In the genomic region with DNA sequence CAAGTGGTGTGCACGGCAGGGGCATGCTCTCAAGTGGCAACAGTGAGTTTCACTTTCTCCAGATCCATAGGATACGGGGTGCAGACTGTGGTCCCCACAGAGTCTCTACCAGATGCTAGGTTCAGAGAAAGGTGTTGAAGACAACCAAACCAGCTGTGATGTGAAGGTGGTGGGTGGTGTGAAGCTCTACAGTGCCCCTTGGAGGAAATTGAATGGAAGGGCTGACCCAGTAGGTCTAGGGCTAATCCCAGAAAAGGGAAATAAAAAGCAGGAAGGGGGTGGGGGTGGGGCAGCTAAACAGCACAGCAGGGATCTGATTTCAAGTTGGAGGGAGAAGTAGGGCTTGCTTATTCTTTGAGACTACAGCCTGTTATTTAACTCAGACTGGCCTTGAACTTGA, we compare ENCODE assay signal across 17 mouse cellular contexts. TPM values are rescaled to one million over a fixed set of nuclear protein-coding genes. Genes with fewer than 3 reads are reported as not detected.
DNase-seq lines count a peak whose midpoint lies in the region; ATAC-seq and TF ChIP-seq lines count a peak whose summit lies in the region.
"Had no signal": no experiment of that assay in that cellular context is flagged by ENCODE, and none has a peak within 500 bp of the region (broad histone marks: within the 10 kb centered on the region; RNA-seq: fewer than 3 reads in every experiment).

No protein-coding gene starts in this region.

- H3K4me2 ChIP-seq in heart, embryonic 12.5 days, result no peak overlapping the region
- no peak overlapping the region for H3K4me2 ChIP-seq in liver, embryonic 14.5 days (ENCODE audit: low read depth)
- no peak overlapping the region for H3K4me2 ChIP-seq in liver, embryonic 11.5 days
- H3K4me2 ChIP-seq: hindbrain, embryonic 15.5 days; lung, embryonic 15.5 days; neural tube, embryonic 15.5 days; stomach, embryonic 15.5 days had no signal

- no peaks in the 10 kb centered on the region for H3K27me3 ChIP-seq in heart, embryonic 12.5 days (replicated peaks)
- no peaks in the 10 kb centered on the region for H3K27me3 ChIP-seq in liver, embryonic 14.5 days (ENCODE audit: control insufficient read depth, insufficient read depth, low read length)
- H3K27me3 ChIP-seq in liver, embryonic 11.5 days (replicated peaks; ENCODE audit: control insufficient read depth, insufficient read depth, low read length), result no peaks in the 10 kb centered on the region
- H3K27me3 ChIP-seq: hindbrain, embryonic 15.5 days; lung, embryonic 15.5 days; neural tube, embryonic 15.5 days; stomach, embryonic 15.5 days had no signal

- no peaks in the 10 kb centered on the region for H3K4me1 ChIP-seq in heart, embryonic 12.5 days (replicated peaks)
- no peaks in the 10 kb centered on the region for H3K4me1 ChIP-seq in liver, embryonic 14.5 days (replicated peaks; ENCODE audit: control insufficient read depth in 2 of 2, insufficient read depth in 2 of 2, low read length in 1 of 2)
- no peaks in the 10 kb centered on the region for H3K4me1 ChIP-seq in liver, embryonic 11.5 days (replicated peaks; ENCODE audit: control insufficient read depth, insufficient read depth, low read length)
- H3K4me1 ChIP-seq: hindbrain, embryonic 15.5 days; lung, embryonic 15.5 days; neural tube, embryonic 15.5 days; stomach, embryonic 15.5 days had no signal

- H3K27ac ChIP-seq in heart, embryonic 12.5 days (ENCODE audit: poor library complexity, severe bottlenecking), result no peak overlapping the region
- H3K27ac ChIP-seq in liver, embryonic 14.5 days, result no peak overlapping the region
- no peak overlapping the region for H3K27ac ChIP-seq in liver, embryonic 11.5 days (ENCODE audit: low read depth, low read length)
- H3K27ac ChIP-seq in macrophage, result peak overlapping the region; percentile 36
- H3K27ac ChIP-seq: hindbrain, embryonic 15.5 days; lung, embryonic 15.5 days; neural tube, embryonic 15.5 days; stomach, embryonic 15.5 days had no signal

- DNase-seq in heart, adult 11 months, result peak; percentile 94
- DNase-seq in liver, embryonic 14.5 days (ENCODE audit: low read depth in 3 of 3, low spot score in 3 of 3), result no peak
- no peak for DNase-seq in liver, embryonic 11.5 days (ENCODE audit: low spot score)
- peak; percentile 31 for DNase-seq in T-cell, adult 2 months (ENCODE audit: low spot score)
- no peak for DNase-seq in testis, postnatal 10 days (ENCODE audit: low spot score)
- DNase-seq in adrenal gland, postnatal 10 days, result no peak
- DNase-seq: cerebellum, adult 9-10 months; gastrocnemius, postnatal 10 days; right cerebral cortex, postnatal 14 days had no signal

- no peak for ATAC-seq in heart, embryonic 12.5 days (ENCODE audit: insufficient number of reproducible peaks, low FRiP score)
- no peak for ATAC-seq in liver, embryonic 14.5 days (ENCODE audit: insufficient read depth)
- no peak for ATAC-seq in liver, embryonic 11.5 days (replicated peaks; ENCODE audit: low FRiP score)
- ATAC-seq: midbrain, embryonic 16.5 days had no signal

- peak; percentile 19; the same call in 1 of the 2 replicates for TF ChIP-seq CTCF in liver, embryonic 14.5 days (IDR thresholded peaks at IDR 0.05; ENCODE audit: low read depth)

- WGBS in heart, embryonic 12.5 days, result 57% methylated on average over 2 of the region's 2 CpGs
- WGBS in liver, embryonic 14.5 days (ENCODE audit: insufficient replicate concordance), result 50% methylated on average over 2 of the region's 2 CpGs
- 62% methylated on average over 2 of the region's 2 CpGs for WGBS in liver, embryonic 11.5 days
- 45% methylated on average over 2 of the region's 2 CpGs for WGBS in macrophage (ENCODE audit: missing documents)

- no peaks in the 10 kb centered on the region for H3K9me3 ChIP-seq in heart, embryonic 12.5 days (replicated peaks)
- H3K9me3 ChIP-seq in liver, embryonic 14.5 days (ENCODE audit: control insufficient read depth, low read length), result no peaks in the 10 kb centered on the region
- no peaks in the 10 kb centered on the region for H3K9me3 ChIP-seq in liver, embryonic 11.5 days (ENCODE audit: control insufficient read depth, low read length)
- H3K9me3 ChIP-seq: hindbrain, embryonic 15.5 days; lung, embryonic 15.5 days; neural tube, embryonic 15.5 days; stomach, embryonic 15.5 days had no signal

- no peaks in the 10 kb centered on the region for H3K79me2 ChIP-seq in macrophage (ENCODE audit: inconsistent target)

- no peaks in the 10 kb centered on the region for H3K36me3 ChIP-seq in heart, embryonic 12.5 days
- H3K36me3 ChIP-seq in liver, embryonic 14.5 days (replicated peaks; ENCODE audit: control insufficient read depth, insufficient read depth, low read depth), result no peaks in the 10 kb centered on the region
- no peaks in the 10 kb centered on the region for H3K36me3 ChIP-seq in liver, embryonic 11.5 days (ENCODE audit: control insufficient read depth, insufficient read depth, low read length)
- no peaks in the 10 kb centered on the region for H3K36me3 ChIP-seq in macrophage (ENCODE audit: inconsistent target)
- H3K36me3 ChIP-seq: hindbrain, embryonic 15.5 days; lung, embryonic 15.5 days; neural tube, embryonic 15.5 days; stomach, embryonic 15.5 days had no signal

- H3K4me3 ChIP-seq in heart, embryonic 12.5 days, result no peak overlapping the region
- H3K4me3 ChIP-seq in liver, embryonic 14.5 days (ENCODE audit: insufficient read depth in 1 of 2, low read depth in 2 of 2, low read length in 2 of 2), result no peak overlapping the region
- no peak overlapping the region for H3K4me3 ChIP-seq in liver, embryonic 11.5 days (ENCODE audit: low read depth, low read length)
- no peak overlapping the region for H3K4me3 ChIP-seq in macrophage (ENCODE audit: inconsistent target)
- H3K4me3 ChIP-seq: erythroblast, embryonic 14.5 days; hindbrain, embryonic 15.5 days; lung, embryonic 15.5 days; neural tube, embryonic 15.5 days; stomach, embryonic 15.5 days had no signal

- no peak overlapping the region for H3K9ac ChIP-seq in heart, embryonic 12.5 days
- H3K9ac ChIP-seq in liver, embryonic 14.5 days (replicated peaks), result no peak overlapping the region
- H3K9ac ChIP-seq in liver, embryonic 11.5 days (ENCODE audit: low read depth, low read length), result no peak overlapping the region
- H3K9ac ChIP-seq: hindbrain, embryonic 15.5 days; lung, embryonic 15.5 days; neural tube, embryonic 15.5 days; stomach, embryonic 15.5 days had no signal

- no peak for TF ChIP-seq EP300 in liver, embryonic 14.5 days (IDR thresholded peaks at IDR 0.05; ENCODE audit: low read depth)

RNA-seq across cellular contexts. Expression of a gene that starts 58.4 kb away (rescaled TPM):
- 1.2 and 1.7 TPM in 2 replicates for polyA plus RNA-seq in heart, embryonic 12.5 days (2016; fragmentation: Nextera tagmentation; extraction: Ambion mirVana)
- polyA plus RNA-seq in liver, embryonic 14.5 days (2012; rRNA removed), result 0.10 and 0.12 TPM in 2 replicates
- polyA plus RNA-seq in liver, embryonic 14.5 days (2014; fragmentation: Nextera tagmentation; extraction: Ambion mirVana), result 0.08 TPM in 1 of 2 replicates, not detected in the other
- polyA plus RNA-seq in liver, embryonic 11.5 days (2014; fragmentation: Nextera tagmentation; extraction: Ambion mirVana), result 0.39 and 1.0 TPM in 2 replicates
- total RNA-seq in macrophage (2018; cell fraction: chromatin; rRNA removed), result 10 to 100 TPM in 2 of 26 experiments, 1 to 10 TPM in 18, under 1 TPM in 5, not detected in 1; 0.26 to 14.2 (median 2.8) TPM
- total RNA-seq in macrophage (2018; cell fraction: cytosol; rRNA removed), result 10 to 100 TPM in 2 of 26 experiments, 1 to 10 TPM in 24; 1.3 to 11.4 (median 2.9) TPM
- total RNA-seq in macrophage (2018; cell fraction: nucleus; rRNA removed), result 10 to 100 TPM in 4 of 26 experiments, 1 to 10 TPM in 21, under 1 TPM in 1; 0.92 to 13.0 (median 3.2) TPM
- polyA plus RNA-seq in macrophage (2018), result 3.7 to 6.9 TPM (median 6.5 TPM) in 3 replicates
- 1 to 10 TPM in 1 of 2 experiments, under 1 TPM in 1; 0.84 to 3.0 TPM for total RNA-seq in adrenal gland, postnatal 10 days (2021)
- polyA plus RNA-seq: erythroblast, embryonic 14.5 days had no signal

Comparison
In these comparisons a context has a peak if more than half of its experiments do, and no peak if none do; other contexts are left out.
1. DNase-seq: peak in heart, adult 11 months (single experiment) and T-cell, adult 2 months (single experiment); none in liver, embryonic 14.5 days (0 of 3), liver, embryonic 11.5 days (single experiment), testis, postnatal 10 days (single experiment) and adrenal gland, postnatal 10 days (single experiment).